Mouse (Mus musculus) B cell, adult 2 months (primary cell): ENCODE data around the gene Catsperd.

Experiments
- DNase-seq, 2 experiments: peaks; one replicate each; pipeline ENCODE4 v3.0.0; 2022

Catsperd gene

GRCm38 (mm10) chr17:56667591-56667990 is 39.6 kb downstream of the Catsperd start:
- DNase-seq, result no peak

GRCm38 (mm10) chr17:56668384-56669144 is 40.6 kb downstream of the Catsperd start:
- DNase-seq, result peak; percentile 92 to 93

GRCm38 (mm10) chr17:56669766-56670165 is 41.8 kb downstream of the Catsperd start:
- DNase-seq, result no peak

- DNase-seq, result peak; percentile 98
Measured at GRCm38 (mm10) chr17:56672941-56673646, 45.2 kb downstream of the Catsperd start, which contains the start of gene Ranbp3. TSS of gene Ranbp3 (plus strand) at chr17:56673294.

- peak in 1 of 2 experiments; percentile 35 for DNase-seq
Measured at GRCm38 (mm10) chr17:56673647-56674416, 45.9 kb downstream of the Catsperd start.

GRCm38 (mm10) chr17:56681791-56682190 is 53.8 kb downstream of the Catsperd start:
- DNase-seq, result no peak

- DNase-seq, result no peak
Measured at GRCm38 (mm10) chr17:56682880-56683279, 54.9 kb downstream of the Catsperd start.

GRCm38 (mm10) chr17:56683546-56684140 is 55.7 kb downstream of the Catsperd start:
- no peak for DNase-seq

- DNase-seq, result no peak
Measured at GRCm38 (mm10) chr17:56684649-56685048, 56.7 kb downstream of the Catsperd start.

GRCm38 (mm10) chr17:56686801-56687200 is 58.9 kb downstream of the Catsperd start:
- DNase-seq, result no peak

- DNase-seq, result no peak
Measured at GRCm38 (mm10) chr17:56688045-56688444, 60.1 kb downstream of the Catsperd start.

GRCm38 (mm10) chr17:56688689-56689088 is 60.7 kb downstream of the Catsperd start:
- DNase-seq, result no peak

- no peak for DNase-seq
Measured at GRCm38 (mm10) chr17:56693395-56693794, 65.5 kb downstream of the Catsperd start.

GRCm38 (mm10) chr17:56693851-56694310 is 65.9 kb downstream of the Catsperd start:
- DNase-seq, result no peak

GRCm38 (mm10) chr17:56700451-56700850 is 72.5 kb downstream of the Catsperd start:
- no peak for DNase-seq

- no peak for DNase-seq
Measured at GRCm38 (mm10) chr17:56703038-56703437, 75.1 kb downstream of the Catsperd start.

GRCm38 (mm10) chr17:56706515-56706914 is 78.6 kb downstream of the Catsperd start:
- DNase-seq, result no peak

- DNase-seq, result no peak
Measured at GRCm38 (mm10) chr17:56708692-56709091, 80.7 kb downstream of the Catsperd start.

- DNase-seq, result no peak
Measured at GRCm38 (mm10) chr17:56709708-56710107, 81.8 kb downstream of the Catsperd start.
